Mouse (Mus musculus) T-cell, adult 2 months (primary cell): ENCODE measurements around the gene Vps37c.

Experiments
- DNase-seq: peaks from one replicate; pipeline ENCODE4 v3.0.0; 2022; ENCODE audit warnings: low spot score

Gene Vps37c

DNA sequence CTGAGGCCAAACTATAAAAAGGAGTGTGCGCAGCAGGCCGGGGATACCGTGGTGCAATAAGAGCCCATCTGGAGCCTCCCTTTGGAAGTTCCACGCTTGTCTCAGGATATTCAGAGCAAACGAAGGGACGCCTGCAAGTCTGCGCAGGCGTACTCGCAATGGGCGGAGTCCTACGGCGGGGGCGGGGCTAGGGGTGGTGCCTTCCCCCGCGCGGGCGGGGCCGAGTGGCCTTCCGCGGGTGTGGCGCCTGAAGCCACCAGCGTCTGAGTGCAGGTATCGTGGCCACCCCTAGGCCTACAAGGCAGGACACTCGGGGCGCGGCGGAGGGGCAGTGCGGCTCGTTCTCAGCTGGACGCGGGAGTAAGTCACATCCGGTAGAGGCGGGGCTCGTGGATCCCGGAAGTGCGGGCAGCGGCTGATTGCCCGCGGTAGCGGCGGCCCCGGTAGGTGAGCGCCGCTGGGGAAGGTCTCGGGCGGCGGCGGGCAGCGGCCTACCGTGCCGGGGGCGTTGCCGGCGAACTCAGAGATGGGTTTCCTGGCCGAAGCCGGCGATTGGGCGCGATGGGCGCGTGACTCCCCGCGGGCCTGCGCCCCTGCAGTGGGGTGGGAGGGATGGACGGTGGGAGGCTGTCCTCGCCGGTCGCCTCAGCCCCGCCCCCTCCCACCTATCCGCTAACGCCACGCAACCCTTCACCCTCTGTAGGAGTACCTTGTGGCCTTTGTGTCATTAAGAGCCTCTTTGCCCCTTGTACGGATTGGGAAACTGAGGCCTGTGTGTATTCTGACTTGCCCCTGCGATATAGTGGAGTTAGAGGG, at the start of gene Vps37c:
TSS of gene Vps37c (plus strand) at position 199 of the 816 bp plus-strand sequence.
- DNase-seq = peak; percentile 87

GRCm38 (mm10) chr19:10640080-10640479, 48.5 kb upstream of the Vps37c start:
- DNase-seq = no peak

DNA sequence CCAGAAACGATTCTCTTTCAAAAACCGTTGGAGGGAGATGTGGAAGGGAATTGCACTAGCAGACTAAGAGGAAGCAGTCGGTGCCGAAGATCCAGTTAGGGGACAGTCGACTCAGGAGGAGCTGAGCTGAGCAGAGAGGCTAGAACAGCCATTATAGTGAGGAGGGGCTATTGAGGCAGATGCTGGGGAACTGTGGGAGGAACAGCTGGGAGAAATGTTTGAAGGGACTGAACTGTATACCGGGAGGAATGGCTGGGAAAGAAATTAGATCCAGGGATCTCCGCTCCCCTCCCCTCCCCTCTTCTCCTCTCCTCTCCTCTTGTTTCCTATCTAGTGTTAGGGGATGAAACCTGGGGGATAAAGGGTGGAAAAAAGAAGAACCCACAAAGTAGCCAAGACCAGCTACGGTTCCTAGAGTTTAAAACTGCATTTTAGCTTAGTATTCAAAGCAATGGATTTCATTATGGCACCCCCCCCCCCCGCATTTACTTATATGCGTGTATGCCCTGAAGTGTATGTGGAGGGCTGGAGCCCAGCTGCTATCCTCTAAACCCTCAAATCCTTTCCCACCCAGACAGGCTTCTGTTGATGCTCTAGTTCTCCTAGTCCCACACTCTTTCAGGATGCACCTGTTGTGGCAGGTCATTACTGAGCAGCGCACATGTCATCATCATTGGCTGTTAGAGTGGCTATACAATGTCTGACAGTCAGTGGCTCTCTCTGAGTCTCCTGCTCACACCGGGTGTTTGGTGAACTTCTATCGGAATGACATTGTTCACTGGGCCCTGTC, 47.8 kb upstream of the Vps37c start:
- DNase-seq = no peak

GRCm38 (mm10) chr19:10645616-10646015, 42.9 kb upstream of the Vps37c start:
- no peak for DNase-seq

DNA sequence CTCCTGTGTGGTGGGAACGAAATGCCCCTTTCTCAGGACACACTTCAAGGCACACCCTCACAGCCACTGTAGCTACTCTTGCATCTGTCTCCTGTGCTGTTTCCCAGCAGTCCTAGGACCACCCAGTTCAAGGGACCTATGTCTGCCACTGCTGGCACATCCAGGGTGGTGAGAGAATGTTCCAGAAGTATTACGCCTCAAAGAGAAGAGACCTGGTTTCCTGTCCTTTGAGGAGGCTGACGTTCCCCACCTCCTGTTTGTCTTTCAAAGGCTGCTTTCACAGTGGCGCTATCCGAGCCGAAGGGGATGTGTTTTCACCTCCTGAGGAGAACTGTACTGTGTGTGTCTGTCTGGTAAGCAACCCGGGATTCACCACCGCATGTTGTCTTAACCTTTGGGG, 40.4 kb upstream of the Vps37c start:
- peak; percentile 68 for DNase-seq

DNA sequence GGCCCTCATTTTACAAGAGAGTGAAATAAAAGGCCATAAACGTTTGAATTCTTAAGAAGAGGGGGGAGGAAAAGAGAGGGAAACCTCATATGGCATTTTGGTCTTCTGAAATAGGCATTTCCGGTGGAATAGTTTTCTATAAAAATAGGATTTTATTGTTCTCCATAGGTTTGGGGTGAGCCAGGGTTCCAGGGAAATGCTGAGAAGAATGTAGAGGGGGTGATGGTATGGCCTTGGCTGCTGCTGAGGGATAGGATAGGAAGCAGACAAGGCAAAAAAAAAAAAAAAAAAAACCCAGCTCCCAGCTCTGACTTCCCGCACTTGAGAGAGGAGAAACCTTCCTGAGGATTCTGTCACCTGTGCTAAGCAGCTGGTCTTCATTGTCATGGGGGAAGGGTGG, 32.5 kb upstream of the Vps37c start:
- DNase-seq = no peak

GRCm38 (mm10) chr19:10657742-10658141, 30.8 kb upstream of the Vps37c start:
- no peak for DNase-seq

- no peak for DNase-seq
Measured at GRCm38 (mm10) chr19:10658406-10658805, 30.1 kb upstream of the Vps37c start.

- DNase-seq = no peak
Measured at GRCm38 (mm10) chr19:10661373-10661772, 27.2 kb upstream of the Vps37c start.

- DNase-seq = no peak
Measured at GRCm38 (mm10) chr19:10661919-10662318, 26.6 kb upstream of the Vps37c start.

- DNase-seq = no peak
Measured at GRCm38 (mm10) chr19:10662665-10663064, 25.9 kb upstream of the Vps37c start.

GRCm38 (mm10) chr19:10665093-10665492, 23.4 kb upstream of the Vps37c start:
- no peak for DNase-seq

DNA sequence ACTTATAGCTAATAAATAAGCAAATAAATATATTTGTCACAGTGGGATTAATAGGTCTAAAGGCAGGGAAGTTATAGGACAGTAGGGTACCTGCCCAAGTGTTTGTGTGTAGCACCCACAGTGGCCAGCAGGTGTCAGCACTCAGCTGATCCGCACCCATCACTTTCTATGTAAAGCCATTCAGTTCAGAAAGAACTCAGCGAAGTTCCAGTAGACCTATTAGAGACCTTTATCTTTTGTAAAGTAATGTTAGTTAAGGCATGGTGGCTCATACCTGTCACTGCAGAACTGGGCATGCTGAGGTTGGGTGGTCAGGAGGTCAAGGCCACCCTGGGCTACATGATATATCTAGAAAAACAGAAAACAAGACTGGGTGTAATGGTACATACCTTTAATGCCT, 23.0 kb upstream of the Vps37c start:
- peak; percentile 53 for DNase-seq

DNA sequence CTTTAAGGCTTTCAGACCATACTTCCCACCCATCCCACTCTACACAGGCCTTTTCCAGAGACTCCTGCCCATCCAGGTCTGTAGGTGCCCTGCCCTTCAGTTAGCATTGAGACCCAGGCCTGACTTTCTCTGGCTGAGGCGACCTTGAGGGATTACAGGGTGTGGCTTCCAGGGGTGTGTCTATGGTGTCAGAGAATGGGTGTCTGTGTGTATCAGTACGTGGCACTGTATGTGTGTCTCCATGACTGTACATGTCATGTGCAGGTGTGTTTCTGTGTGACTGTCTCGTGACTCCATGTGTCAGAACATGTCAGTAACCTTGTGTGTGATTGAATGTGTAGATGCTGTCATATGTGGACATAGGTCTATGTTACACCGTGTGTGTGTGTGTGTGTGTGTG, 17.2 kb upstream of the Vps37c start:
- no peak for DNase-seq

DNA sequence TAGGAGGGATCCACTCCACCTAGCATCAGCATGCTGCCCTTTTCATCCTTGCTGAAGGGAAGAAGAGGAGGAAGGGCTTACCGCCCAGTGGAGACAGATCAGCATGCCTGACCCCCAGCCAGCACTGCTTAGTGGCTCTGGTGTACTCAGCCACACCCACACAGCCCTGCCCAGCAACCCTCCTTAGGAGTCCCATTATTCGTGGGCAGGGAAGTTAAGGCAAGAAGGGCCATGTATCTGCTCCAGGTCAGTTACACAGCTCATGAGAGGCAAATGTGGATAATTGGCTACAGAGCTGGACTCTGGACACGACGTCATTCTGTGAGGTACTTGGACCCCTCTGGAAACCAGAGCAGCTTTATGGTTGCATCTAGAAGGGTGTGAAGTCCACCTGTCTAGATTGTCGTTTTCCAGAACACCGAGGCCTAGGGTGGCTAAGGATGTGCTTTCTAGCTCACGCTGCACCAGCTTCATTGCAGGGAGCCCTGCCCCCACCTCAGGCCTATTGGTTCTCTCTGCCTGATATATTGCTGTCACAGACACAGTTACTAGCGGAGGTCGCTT, 16.6 kb upstream of the Vps37c start:
- no peak for DNase-seq

DNA sequence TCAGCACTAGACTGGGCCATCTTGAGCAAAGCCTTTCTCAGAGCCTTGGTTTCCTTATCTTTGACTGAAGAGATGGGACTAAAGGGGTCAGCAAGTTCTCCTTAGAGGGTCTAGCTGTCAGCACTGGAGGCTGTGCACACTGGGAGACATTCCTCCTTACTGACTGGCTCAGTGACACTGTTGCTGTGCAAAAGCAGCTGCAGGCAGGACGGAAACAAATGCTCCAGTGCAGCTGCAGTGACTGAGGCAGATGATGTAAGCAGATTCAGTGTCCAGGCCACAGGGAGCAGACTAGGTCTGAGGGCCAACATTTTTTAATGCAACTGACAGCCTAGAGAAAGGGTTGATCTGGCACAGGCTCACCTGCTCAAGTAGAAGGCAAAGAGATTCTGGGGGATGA, 15.3 kb upstream of the Vps37c start:
- DNase-seq = no peak

- DNase-seq = no peak
Measured at GRCm38 (mm10) chr19:10676656-10677055, 11.9 kb upstream of the Vps37c start.

GRCm38 (mm10) chr19:10677915-10678771, 10.4 kb upstream of the Vps37c start, which contains the start of gene Pga5:
Gene Pga5, minus strand, starts transcription at chr19:10678071.
- peak; percentile 72 for DNase-seq

- DNase-seq = no peak
Measured at GRCm38 (mm10) chr19:10678772-10679067, 9.8 kb upstream of the Vps37c start.

DNA sequence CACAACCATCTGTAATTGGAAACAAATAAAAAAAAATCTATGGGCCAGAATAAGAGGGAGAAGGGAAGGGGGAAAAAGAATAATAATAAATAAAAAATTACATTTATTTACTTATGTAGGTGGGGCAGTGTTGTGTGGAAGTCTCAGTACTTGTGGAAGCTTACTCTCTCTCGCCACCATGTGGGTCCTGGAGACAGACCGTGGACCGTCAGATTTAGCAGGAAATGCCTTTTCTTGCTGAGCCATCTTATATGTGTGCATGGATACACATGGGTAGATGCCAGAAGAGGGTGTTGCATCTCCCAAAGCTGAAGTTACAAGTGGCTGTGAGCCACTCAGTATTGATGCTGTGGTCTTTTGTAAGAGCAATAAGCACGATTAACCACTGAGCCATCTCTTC, 7.0 kb upstream of the Vps37c start:
- no peak for DNase-seq

DNA sequence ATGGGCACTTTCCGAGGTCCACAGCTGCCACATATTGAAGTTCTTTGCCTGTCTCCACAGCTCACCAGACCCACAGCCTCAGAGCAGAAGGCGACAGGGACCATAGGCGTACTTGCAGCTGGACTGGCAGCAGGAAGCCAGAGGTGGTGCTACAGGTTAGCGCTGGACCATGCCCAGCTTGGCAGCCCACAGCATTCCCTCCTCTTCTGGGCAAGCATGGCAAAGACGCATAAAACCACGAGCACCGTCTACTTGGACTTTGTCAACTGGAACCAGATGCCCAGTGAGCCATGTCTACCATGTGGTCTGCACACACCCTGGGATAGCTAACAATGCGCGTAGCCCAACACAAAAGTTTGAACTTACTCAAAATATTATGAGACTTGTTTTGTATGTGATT, 3.5 kb upstream of the Vps37c start:
- DNase-seq = no peak

- no peak for DNase-seq
Measured at GRCm38 (mm10) chr19:10685727-10686126, 2.8 kb upstream of the Vps37c start.
